Mouse (Mus musculus) lung, adult 2 months (tissue): ENCODE results near the gene Pnlip. TPM values are rescaled to one million over a fixed set of nuclear protein-coding genes. Genes with fewer than 3 reads are reported as not detected.

Experiments used
- DNase-seq: peaks from one replicate; pipeline ENCODE4 v3.0.0; 2022
- H3K4me1 ChIP-seq: fragments of 200-500 bp; 2 replicates; pipeline ENCODE4 v1.6.1; 2011; ENCODE audit warnings: low read length; ENCODE audit not compliant: control insufficient read depth, insufficient read depth
- H3K4me3 ChIP-seq: fragments of 200-500 bp; replicated peaks from 2 replicates; pipeline ENCODE3; 2011; ENCODE audit warnings: low read depth, mild to moderate bottlenecking, control low read depth, low read length; ENCODE audit errors: extremely low read depth
- CTCF ChIP-seq: fragments of 200-500 bp; IDR thresholded peaks from 2 replicates; pipeline ENCODE4 v1.5.1; 2011; ENCODE audit warnings: mild to moderate bottlenecking, low read length, control low read depth; ENCODE audit not compliant: insufficient read depth
- POLR2A ChIP-seq: fragments of 200-500 bp; IDR thresholded peaks from 2 replicates; pipeline ENCODE4 v1.6.1; 2011; ENCODE audit warnings: low read depth, mild to moderate bottlenecking, control low read depth, low read length, borderline replicate concordance; ENCODE audit errors: extremely low read depth
- WGBS: fragments of 180-500 bp; shearing (Covaris S2); methylation state at CpG from one replicate; pipeline ENCODE4 v1.1.7; 2018; 5-methylcytosine and 5-hydroxymethylcytosine counted together
- polyA plus RNA-seq: library from polyadenylated mRNA; depleted of rRNA; stranded (reverse); fragments of >200 nt; gene quantifications from 2 replicates; pipeline ENCODE4 v1.2.3, GENCODE M21; 2012; rRNA removed

Gene Pnlip
- polyA plus RNA-seq, 1 experiment, result 0.18 TPM

GRCm38 (mm10) chr19:58708611-58709010 lies 56.3 kb downstream of the Pnlip start:
- Histone ChIP-seq H3K4me1 (no peaks in the 10 kb centered on the region), H3K4me3 (no peak overlapping the region)
- TF ChIP-seq CTCF, result no peak
- TF ChIP-seq POLR2A, result no peak
- DNase-seq, result no peak
- 66% methylated on average over 3 of the region's 3 CpGs for WGBS

- Histone ChIP-seq H3K4me3 (no peak overlapping the region), H3K4me1 (no peaks in the 10 kb centered on the region)
- TF ChIP-seq POLR2A (no peak), CTCF (no peak)
- no peak for DNase-seq
- WGBS, result 60% methylated on average over 4 of the region's 4 CpGs
Measured at GRCm38 (mm10) chr19:58717925-58718324, 65.6 kb downstream of the Pnlip start.

GRCm38 (mm10) chr19:58720439-58720838 lies 68.1 kb downstream of the Pnlip start:
- no peak overlapping the region for H3K4me3 ChIP-seq
- TF ChIP-seq POLR2A, result no peak
- TF ChIP-seq CTCF, result no peak

GRCm38 (mm10) chr19:58726551-58726950 lies 74.3 kb downstream of the Pnlip start:
- DNase-seq, result no peak
- no peaks in the 10 kb centered on the region for H3K4me1 ChIP-seq
- WGBS, result 79% methylated on average over 5 of the region's 5 CpGs
- no peak for TF ChIP-seq POLR2A
- no peak for TF ChIP-seq CTCF
- H3K4me3 ChIP-seq, result no peak overlapping the region

More at GRCm38 (mm10) chr19:58720439-58720838, 68.1 kb downstream of the Pnlip start:
- DNase-seq, result no peak
- no peaks in the 10 kb centered on the region for H3K4me1 ChIP-seq

- Histone ChIP-seq H3K4me3 (no peak overlapping the region), H3K4me1 (no peaks in the 10 kb centered on the region)
- no peak for TF ChIP-seq POLR2A
- DNase-seq, result no peak
- WGBS, result 72% methylated on average over 5 of the region's 5 CpGs
Measured at GRCm38 (mm10) chr19:58727756-58728155, 75.5 kb downstream of the Pnlip start.

- no peak for DNase-seq
- H3K4me3 ChIP-seq, result no peak within 1 kb of the TSS
- TF ChIP-seq CTCF (no peak), POLR2A (no peak)
- H3K4me1 ChIP-seq, result no peaks in the 10 kb centered on the region
- WGBS, result 28% methylated on average over 5 of the region's 5 CpGs
Measured at GRCm38 (mm10) chr19:58728445-58729031, 76.2 kb downstream of the Pnlip start, which contains the start of gene Pnliprp1. Gene Pnliprp1, plus strand, starts transcription at chr19:58728887.

Other genes with a start within 250 kb of the Pnlip start
- 4.9 and 7.8 TPM in 2 replicates for gene Gfra1, start 196.6 kb upstream of the Pnlip start, polyA plus RNA-seq
- not detected in 2 replicates for gene Ccdc172, start 140.5 kb upstream of the Pnlip start, polyA plus RNA-seq
- gene Pnliprp1, start 76.4 kb downstream of the Pnlip start, polyA plus RNA-seq, result 0.28 and 1.2 TPM in 2 replicates
- not detected in 2 replicates for gene Pnliprp2, start 107.2 kb downstream of the Pnlip start, polyA plus RNA-seq
- not detected in 2 replicates for gene 1700019N19Rik, start 142.0 kb downstream of the Pnlip start, polyA plus RNA-seq